Mouse (Mus musculus) ES-Bruce4 (cell line): ENCODE results near the gene Usmg5. TPM values are rescaled to one million over a fixed set of nuclear protein-coding genes. Genes with fewer than 3 reads are reported as not detected.
A peak's percentile ranks its signal among the peaks of the same experiment; 100 is the strongest.
"Not testable (repeated sequence)": the region's sequence is repeated elsewhere in the genome, so short reads cannot be mapped to it uniquely, and the experiment has no call there.

Experiments used
- H3K27ac ChIP-seq: 2 replicates; pipeline ENCODE4 v1.5.1; 2012; ENCODE audit warnings: low read length, inconsistent platforms; ENCODE audit not compliant: insufficient read depth
- H3K27me3 ChIP-seq: 2 replicates; pipeline ENCODE4 v1.6.1; 2012; ENCODE audit warnings: mild to moderate bottlenecking, low read length, inconsistent platforms; ENCODE audit not compliant: control insufficient read depth, poor library complexity, insufficient read depth, severe bottlenecking
- H3K36me3 ChIP-seq: 2 replicates; pipeline ENCODE4 v1.6.1; 2012; ENCODE audit warnings: inconsistent platforms, mild to moderate bottlenecking, low read length, moderate library complexity; ENCODE audit not compliant: control insufficient read depth, poor library complexity, insufficient read depth, severe bottlenecking
- H3K4me1 ChIP-seq: one replicate; pipeline ENCODE4 v1.8.1; 2011; ENCODE audit warnings: low read length; ENCODE audit not compliant: control insufficient read depth, insufficient read depth
- H3K4me3 ChIP-seq: 2 replicates; pipeline ENCODE4 v1.5.1; 2011; ENCODE audit warnings: low read depth, mild to moderate bottlenecking, low read length
- H3K9ac ChIP-seq: 2 replicates; pipeline ENCODE4 v1.6.1; 2012; ENCODE audit warnings: low read depth, mild to moderate bottlenecking, inconsistent platforms; ENCODE audit not compliant: poor library complexity, severe bottlenecking
- H3K9me3 ChIP-seq: replicated peaks from 2 replicates; pipeline ENCODE4 v1.6.1; 2012; ENCODE audit warnings: mild to moderate bottlenecking, low read length, inconsistent platforms; ENCODE audit not compliant: control insufficient read depth, poor library complexity, insufficient read depth, severe bottlenecking
- CTCF ChIP-seq: IDR thresholded peaks from one replicate; pipeline ENCODE4 v1.8.1; 2011; ENCODE audit warnings: low read depth, low read length
- EP300 ChIP-seq: IDR thresholded peaks from 2 replicates; pipeline ENCODE4 v1.6.1; 2011; ENCODE audit warnings: low read depth, low read length; ENCODE audit not compliant: insufficient read depth
- POLR2A ChIP-seq: IDR thresholded peaks from one replicate; pipeline ENCODE4 v1.8.1; 2011; ENCODE audit warnings: low read length; ENCODE audit not compliant: insufficient read depth
- polyA plus RNA-seq: library from polyadenylated mRNA; stranded (reverse); fragments of >200 nt; gene quantifications from 2 replicates; pipeline ENCODE4 v1.2.4, GENCODE M21; 2011; ENCODE audit warnings: low read depth; ENCODE audit not compliant: missing spikeins, insufficient read depth, insufficient read length

Gene Usmg5
- polyA plus RNA-seq: 552 and 561 TPM in 2 replicates

- no peak for TF ChIP-seq CTCF
- TF ChIP-seq EP300: no peak
- TF ChIP-seq POLR2A: peak; percentile 97
- H3K36me3 ChIP-seq: peaks cover 31% of the 10 kb centered on the region
Observed at GRCm38 (mm10) chr19:47090550-47091156, at the start of gene Usmg5, which contains the start of gene Pdcd11. TSS of gene Usmg5 (minus strand) at chr19:47090647. TSS of gene Pdcd11 (plus strand) at chr19:47090768.

GRCm38 (mm10) chr19:47139611-47140010 lies 49.2 kb upstream of the Usmg5 start:
- not testable (repeated sequence) for H3K27me3 ChIP-seq, H3K9ac ChIP-seq, H3K4me3 ChIP-seq, H3K9me3 ChIP-seq, H3K27ac ChIP-seq, H3K36me3 ChIP-seq
- H3K4me1 ChIP-seq: peaks cover 13% of the 10 kb centered on the region

More at GRCm38 (mm10) chr19:47090550-47091156, at the start of gene Usmg5, which contains the start of gene Pdcd11:
- Histone ChIP-seq H3K4me1 (no peaks in the 10 kb centered on the region), H3K4me3 (peak within 1 kb of the TSS; percentile 94), H3K9me3 (no peaks in the 10 kb centered on the region), H3K27ac (peak within 1 kb of the TSS; percentile 18), H3K27me3 (no peaks in the 10 kb centered on the region), H3K9ac (peak within 1 kb of the TSS; percentile 84)

- Histone ChIP-seq H3K27me3 (no peaks in the 10 kb centered on the region), H3K4me3 (peak within 1 kb of the TSS; percentile 18), H3K9ac (peak within 1 kb of the TSS; percentile 43), H3K27ac (0 out of 2 replicates have a peak within 1 kb of the TSS, but pooled peaks have one; percentile 3), H3K9me3 (no peaks in the 10 kb centered on the region), H3K4me1 (peaks cover 13% of the 10 kb centered on the region), H3K36me3 (no peaks in the 10 kb centered on the region)
- TF ChIP-seq CTCF (no peak), EP300 (no peak), POLR2A (no peak)
Observed at GRCm38 (mm10) chr19:47137771-47138421, 47.4 kb upstream of the Usmg5 start, which contains the start of gene Calhm2. TSS of gene Calhm2 (minus strand) at chr19:47138294.

- H3K4me3 ChIP-seq: 0 out of 2 replicates have a peak overlapping the region, but pooled peaks have one; percentile 18
- peak overlapping the region; percentile 43 for H3K9ac ChIP-seq
- no peak for TF ChIP-seq POLR2A
- TF ChIP-seq EP300: peak; percentile 60; the same call in 1 of the 2 replicates
- no peak for TF ChIP-seq CTCF
- no peaks in the 10 kb centered on the region for H3K36me3 ChIP-seq
- 0 out of 2 replicates have a peak overlapping the region, but pooled peaks have one; percentile 3 for H3K27ac ChIP-seq
- H3K9me3 ChIP-seq: no peaks in the 10 kb centered on the region
- peaks cover 13% of the 10 kb centered on the region for H3K4me1 ChIP-seq
- no peaks in the 10 kb centered on the region for H3K27me3 ChIP-seq
Observed at GRCm38 (mm10) chr19:47137051-47137581, 46.7 kb upstream of the Usmg5 start.

- no peak for TF ChIP-seq POLR2A
- no peak for TF ChIP-seq CTCF
- no peak for TF ChIP-seq EP300
- H3K4me1 ChIP-seq: peaks cover 13% of the 10 kb centered on the region
- no peak overlapping the region for H3K9ac ChIP-seq
- no peak overlapping the region; the same call in 1 of the 2 replicates for H3K4me3 ChIP-seq
- no peaks in the 10 kb centered on the region for H3K9me3 ChIP-seq
- no peak overlapping the region for H3K27ac ChIP-seq
- H3K27me3 ChIP-seq: no peaks in the 10 kb centered on the region
- peaks cover 3% of the 10 kb centered on the region; the same call in 1 of the 2 replicates for H3K36me3 ChIP-seq
Observed at GRCm38 (mm10) chr19:47136170-47136569, 45.7 kb upstream of the Usmg5 start.
